Mouse (Mus musculus) layer of hippocampus, postnatal 25 days (tissue): ENCODE data around the gene Sqstm1. TPM values are rescaled to one million over a fixed set of nuclear protein-coding genes. Genes with fewer than 3 reads are reported as not detected.

ENCODE experiments used
- DNase-seq, 2 experiments: peaks; one replicate each; pipeline ENCODE4 v3.0.0; 2022; ENCODE audit warnings: mixed read lengths in 2 of 2, low spot score in 1 of 2; ENCODE audit errors: extremely low spot score in 1 of 2
- total RNA-seq, 2 experiments: library from RNA; stranded (reverse); gene quantifications; 2 replicates each; pipeline ENCODE4 v1.2.3; 2021

Sqstm1 gene
- 100 to 1,000 TPM; 421 to 453 TPM for total RNA-seq

GRCm38 (mm10) chr11:50210505-50211151 lies at the start of gene Sqstm1, which contains the start of gene Mgat4b:
TSS of gene Sqstm1 (minus strand) at chr11:50210827.
TSS of gene Mgat4b (plus strand) at chr11:50210890.
- peak; percentile 79 to 90 for DNase-seq

- no peak for DNase-seq
Observed at GRCm38 (mm10) chr11:50258310-50258709, 47.7 kb upstream of the Sqstm1 start.

- DNase-seq = no peak
Observed at GRCm38 (mm10) chr11:50256615-50257014, 46.0 kb upstream of the Sqstm1 start.

GRCm38 (mm10) chr11:50254010-50254580 lies 43.5 kb upstream of the Sqstm1 start:
- peak in 1 of 2 experiments; percentile 58 for DNase-seq

- DNase-seq = no peak
Observed at GRCm38 (mm10) chr11:50253393-50253792, 42.8 kb upstream of the Sqstm1 start.

- no peak for DNase-seq
Observed at GRCm38 (mm10) chr11:50252684-50253265, 42.1 kb upstream of the Sqstm1 start.

GRCm38 (mm10) chr11:50252166-50252565 lies 41.5 kb upstream of the Sqstm1 start:
- no peak for DNase-seq

- DNase-seq = no peak
Observed at GRCm38 (mm10) chr11:50248473-50249171, 38.0 kb upstream of the Sqstm1 start.

- no peak for DNase-seq
Observed at GRCm38 (mm10) chr11:50245269-50245668, 34.6 kb upstream of the Sqstm1 start.

- no peak for DNase-seq
Observed at GRCm38 (mm10) chr11:50243926-50244325, 33.3 kb upstream of the Sqstm1 start.

GRCm38 (mm10) chr11:50240235-50240911 lies 29.7 kb upstream of the Sqstm1 start:
- DNase-seq = no peak

GRCm38 (mm10) chr11:50238821-50239791 lies 28.5 kb upstream of the Sqstm1 start:
- DNase-seq = no peak

GRCm38 (mm10) chr11:50238324-50238723 lies 27.7 kb upstream of the Sqstm1 start, which contains the start of gene Ltc4s:
TSS of gene Ltc4s (minus strand) at chr11:50238616.
- DNase-seq = no peak

- DNase-seq = no peak
Observed at GRCm38 (mm10) chr11:50236937-50237835, 26.6 kb upstream of the Sqstm1 start.

- peak in 1 of 2 experiments; percentile 76 for DNase-seq
Observed at GRCm38 (mm10) chr11:50236540-50236936, 25.9 kb upstream of the Sqstm1 start.

GRCm38 (mm10) chr11:50234606-50235005 lies 24.0 kb upstream of the Sqstm1 start:
- DNase-seq = no peak

GRCm38 (mm10) chr11:50233993-50234392 lies 23.4 kb upstream of the Sqstm1 start:
- DNase-seq = no peak

- DNase-seq = no peak
Observed at GRCm38 (mm10) chr11:50233022-50233421, 22.4 kb upstream of the Sqstm1 start.
